Mouse (Mus musculus): ENCODE data around the gene Fads1. TPM values are rescaled to one million over a fixed set of nuclear protein-coding genes. Genes with fewer than 3 reads are reported as not detected.

Gene Fads1
- polyA plus RNA-seq, 1 experiment: 56.8 TPM

- Histone ChIP-seq H3K9ac (ENCODE audit: low read depth, poor library complexity, severe bottlenecking) (peak overlapping the region; percentile 89), H3K27me3 (ENCODE audit: control insufficient read depth, insufficient read depth, low read length, poor library complexity, severe bottlenecking) (no peaks in the 10 kb centered on the region), H3K36me3 (ENCODE audit: control insufficient read depth, insufficient read depth, low read length, poor library complexity, severe bottlenecking) (peaks cover 31% of the 10 kb centered on the region), H3K4me3 (ENCODE audit: low read depth, low read length) (peak overlapping the region; percentile 51), H3K27ac (ENCODE audit: insufficient read depth, low read length) (no peak overlapping the region), H3K4me1 (ENCODE audit: control insufficient read depth, insufficient read depth, low read length) (no peaks in the 10 kb centered on the region), H3K9me3 (replicated peaks; ENCODE audit: control insufficient read depth, insufficient read depth, low read length, poor library complexity, severe bottlenecking) (no peaks in the 10 kb centered on the region)
- TF ChIP-seq POLR2A (IDR thresholded peaks at IDR 0.05; ENCODE audit: insufficient read depth, low read length) (no peak), EP300 (IDR thresholded peaks at IDR 0.05; ENCODE audit: insufficient read depth, low read depth, low read length) (no peak), CTCF (IDR thresholded peaks at IDR 0.05; ENCODE audit: low read depth, low read length) (no peak)
Observed at GRCm38 (mm10) chr19:10204616-10205001, 21.9 kb downstream of the Fads1 start.

GRCm38 (mm10) chr19:10205051-10205450 is 22.4 kb downstream of the Fads1 start:
- TF ChIP-seq POLR2A (IDR thresholded peaks at IDR 0.05; ENCODE audit: insufficient read depth, low read length) (no peak), EP300 (IDR thresholded peaks at IDR 0.05; ENCODE audit: insufficient read depth, low read depth, low read length) (no peak), CTCF (IDR thresholded peaks at IDR 0.05; ENCODE audit: low read depth, low read length) (no peak)
- Histone ChIP-seq H3K27ac (ENCODE audit: insufficient read depth, low read length) (no peak overlapping the region), H3K9ac (ENCODE audit: low read depth, poor library complexity, severe bottlenecking) (no peak overlapping the region)

GRCm38 (mm10) chr19:10208851-10209250 is 26.2 kb downstream of the Fads1 start:
- TF ChIP-seq EP300 (IDR thresholded peaks at IDR 0.05; ENCODE audit: insufficient read depth, low read depth, low read length) (no peak), POLR2A (IDR thresholded peaks at IDR 0.05; ENCODE audit: insufficient read depth, low read length) (no peak), CTCF (IDR thresholded peaks at IDR 0.05; ENCODE audit: low read depth, low read length) (no peak)
- Histone ChIP-seq H3K27ac (ENCODE audit: insufficient read depth, low read length) (no peak overlapping the region), H3K9ac (ENCODE audit: low read depth, poor library complexity, severe bottlenecking) (no peak overlapping the region), H3K4me3 (ENCODE audit: low read depth, low read length) (no peak overlapping the region), H3K36me3 (ENCODE audit: control insufficient read depth, insufficient read depth, low read length, poor library complexity, severe bottlenecking) (peaks cover 28% of the 10 kb centered on the region), H3K27me3 (ENCODE audit: control insufficient read depth, insufficient read depth, low read length, poor library complexity, severe bottlenecking) (no peaks in the 10 kb centered on the region), H3K9me3 (replicated peaks; ENCODE audit: control insufficient read depth, insufficient read depth, low read length, poor library complexity, severe bottlenecking) (no peaks in the 10 kb centered on the region), H3K4me1 (ENCODE audit: control insufficient read depth, insufficient read depth, low read length) (no peaks in the 10 kb centered on the region)

More at GRCm38 (mm10) chr19:10205051-10205450, 22.4 kb downstream of the Fads1 start:
- Histone ChIP-seq H3K4me3 (ENCODE audit: low read depth, low read length) (no peak overlapping the region), H3K4me1 (ENCODE audit: control insufficient read depth, insufficient read depth, low read length) (no peaks in the 10 kb centered on the region), H3K27me3 (ENCODE audit: control insufficient read depth, insufficient read depth, low read length, poor library complexity, severe bottlenecking) (no peaks in the 10 kb centered on the region), H3K36me3 (ENCODE audit: control insufficient read depth, insufficient read depth, low read length, poor library complexity, severe bottlenecking) (peaks cover 30% of the 10 kb centered on the region), H3K9me3 (replicated peaks; ENCODE audit: control insufficient read depth, insufficient read depth, low read length, poor library complexity, severe bottlenecking) (no peaks in the 10 kb centered on the region)

- H3K27me3 ChIP-seq (ENCODE audit: control insufficient read depth, insufficient read depth, low read length, poor library complexity, severe bottlenecking): no peaks in the 10 kb centered on the region
- H3K9ac ChIP-seq (ENCODE audit: low read depth, poor library complexity, severe bottlenecking): no peak overlapping the region
- no peak overlapping the region for H3K27ac ChIP-seq (ENCODE audit: insufficient read depth, low read length)
- no peak for TF ChIP-seq CTCF (IDR thresholded peaks at IDR 0.05; ENCODE audit: low read depth, low read length)
- no peak for TF ChIP-seq POLR2A (IDR thresholded peaks at IDR 0.05; ENCODE audit: insufficient read depth, low read length)
- TF ChIP-seq EP300 (IDR thresholded peaks at IDR 0.05; ENCODE audit: insufficient read depth, low read depth, low read length): no peak
- no peak overlapping the region for H3K4me3 ChIP-seq (ENCODE audit: low read depth, low read length)
- no peaks in the 10 kb centered on the region for H3K9me3 ChIP-seq (replicated peaks; ENCODE audit: control insufficient read depth, insufficient read depth, low read length, poor library complexity, severe bottlenecking)
- peaks cover 31% of the 10 kb centered on the region for H3K36me3 ChIP-seq (ENCODE audit: control insufficient read depth, insufficient read depth, low read length, poor library complexity, severe bottlenecking)
- H3K4me1 ChIP-seq (ENCODE audit: control insufficient read depth, insufficient read depth, low read length): peaks cover under 1% of the 10 kb centered on the region
Observed at GRCm38 (mm10) chr19:10210885-10211284, 28.2 kb downstream of the Fads1 start.

GRCm38 (mm10) chr19:10213796-10214471 is 31.2 kb downstream of the Fads1 start:
- TF ChIP-seq EP300 (IDR thresholded peaks at IDR 0.05; ENCODE audit: insufficient read depth, low read depth, low read length): no peak
- TF ChIP-seq CTCF (IDR thresholded peaks at IDR 0.05; ENCODE audit: low read depth, low read length): no peak
- H3K4me3 ChIP-seq (ENCODE audit: low read depth, low read length): no peak overlapping the region
- no peaks in the 10 kb centered on the region for H3K9me3 ChIP-seq (replicated peaks; ENCODE audit: control insufficient read depth, insufficient read depth, low read length, poor library complexity, severe bottlenecking)
- no peak overlapping the region for H3K27ac ChIP-seq (ENCODE audit: insufficient read depth, low read length)
- no peak overlapping the region for H3K9ac ChIP-seq (ENCODE audit: low read depth, poor library complexity, severe bottlenecking)
- no peaks in the 10 kb centered on the region for H3K27me3 ChIP-seq (ENCODE audit: control insufficient read depth, insufficient read depth, low read length, poor library complexity, severe bottlenecking)
- H3K36me3 ChIP-seq (ENCODE audit: control insufficient read depth, insufficient read depth, low read length, poor library complexity, severe bottlenecking): peaks cover 20% of the 10 kb centered on the region
- H3K4me1 ChIP-seq (ENCODE audit: control insufficient read depth, insufficient read depth, low read length): peaks cover 3% of the 10 kb centered on the region

GRCm38 (mm10) chr19:10216101-10216500 is 33.4 kb downstream of the Fads1 start:
- no peaks in the 10 kb centered on the region for H3K9me3 ChIP-seq (replicated peaks; ENCODE audit: control insufficient read depth, insufficient read depth, low read length, poor library complexity, severe bottlenecking)
- H3K36me3 ChIP-seq (ENCODE audit: control insufficient read depth, insufficient read depth, low read length, poor library complexity, severe bottlenecking): peaks cover 6% of the 10 kb centered on the region
- no peak overlapping the region for H3K9ac ChIP-seq (ENCODE audit: low read depth, poor library complexity, severe bottlenecking)

More at GRCm38 (mm10) chr19:10216101-10216500, 33.4 kb downstream of the Fads1 start:
- no peak overlapping the region for H3K4me3 ChIP-seq (ENCODE audit: low read depth, low read length)
- no peak overlapping the region for H3K27ac ChIP-seq (ENCODE audit: insufficient read depth, low read length)
- H3K4me1 ChIP-seq (ENCODE audit: control insufficient read depth, insufficient read depth, low read length): peaks cover 3% of the 10 kb centered on the region
- H3K27me3 ChIP-seq (ENCODE audit: control insufficient read depth, insufficient read depth, low read length, poor library complexity, severe bottlenecking): no peaks in the 10 kb centered on the region
- TF ChIP-seq CTCF (IDR thresholded peaks at IDR 0.05; ENCODE audit: low read depth, low read length): no peak
- no peak for TF ChIP-seq EP300 (IDR thresholded peaks at IDR 0.05; ENCODE audit: insufficient read depth, low read depth, low read length)
- no peak for TF ChIP-seq POLR2A (IDR thresholded peaks at IDR 0.05; ENCODE audit: insufficient read depth, low read length)

Measured in ES-Bruce4 (cell line).